Mouse (Mus musculus) bone marrow, adult 2 months (tissue): ENCODE data around the gene Zfp36. TPM values are rescaled to one million over a fixed set of nuclear protein-coding genes. Genes with fewer than 3 reads are reported as not detected.
A peak's percentile ranks its signal among the peaks of the same experiment; 100 is the strongest.

Source experiments
- H3K27ac ChIP-seq: fragments of 200-500 bp; 2 replicates; pipeline ENCODE4 v1.5.1; 2012; ENCODE audit warnings: low read depth, mild to moderate bottlenecking, control low read depth, inconsistent platforms, low read length; ENCODE audit not compliant: control insufficient read depth, poor library complexity, insufficient read depth
- H3K4me1 ChIP-seq: fragments of 200-500 bp; 2 replicates; pipeline ENCODE4 v1.6.1; 2011; ENCODE audit warnings: low read length; ENCODE audit not compliant: control insufficient read depth, insufficient read depth
- H3K4me3 ChIP-seq: fragments of 200-500 bp; replicated peaks from 2 replicates; pipeline ENCODE3; 2011; ENCODE audit warnings: mild to moderate bottlenecking, low read depth, low read length, control low read depth; ENCODE audit not compliant: control insufficient read depth
- CTCF ChIP-seq: fragments of 200-500 bp; IDR thresholded peaks from 2 replicates; pipeline ENCODE4 v1.5.1; 2011; ENCODE audit warnings: low read length, control low read depth; ENCODE audit not compliant: control insufficient read depth, insufficient read depth
- POLR2A ChIP-seq: fragments of 200-500 bp; IDR thresholded peaks from 2 replicates; pipeline ENCODE4 v1.6.1; 2011; ENCODE audit warnings: low read depth, mild to moderate bottlenecking, control low read depth, low read length, borderline replicate concordance; ENCODE audit not compliant: control insufficient read depth
- WGBS: fragments of 180-500 bp; shearing (Covaris S2); methylation state at CpG from one replicate; pipeline ENCODE4 v1.1.7; 2018; 5-methylcytosine and 5-hydroxymethylcytosine counted together
- polyA plus RNA-seq: library from polyadenylated mRNA; stranded (reverse); fragments of >200 nt; gene quantifications from 2 replicates; pipeline ENCODE4 v1.2.4, GENCODE M21; 2011; ENCODE audit warnings: low replicate concordance; ENCODE audit not compliant: missing spikeins, insufficient read depth, insufficient read length

The Zfp36 gene
- polyA plus RNA-seq, 1 experiment = 53.7 TPM

DNA sequence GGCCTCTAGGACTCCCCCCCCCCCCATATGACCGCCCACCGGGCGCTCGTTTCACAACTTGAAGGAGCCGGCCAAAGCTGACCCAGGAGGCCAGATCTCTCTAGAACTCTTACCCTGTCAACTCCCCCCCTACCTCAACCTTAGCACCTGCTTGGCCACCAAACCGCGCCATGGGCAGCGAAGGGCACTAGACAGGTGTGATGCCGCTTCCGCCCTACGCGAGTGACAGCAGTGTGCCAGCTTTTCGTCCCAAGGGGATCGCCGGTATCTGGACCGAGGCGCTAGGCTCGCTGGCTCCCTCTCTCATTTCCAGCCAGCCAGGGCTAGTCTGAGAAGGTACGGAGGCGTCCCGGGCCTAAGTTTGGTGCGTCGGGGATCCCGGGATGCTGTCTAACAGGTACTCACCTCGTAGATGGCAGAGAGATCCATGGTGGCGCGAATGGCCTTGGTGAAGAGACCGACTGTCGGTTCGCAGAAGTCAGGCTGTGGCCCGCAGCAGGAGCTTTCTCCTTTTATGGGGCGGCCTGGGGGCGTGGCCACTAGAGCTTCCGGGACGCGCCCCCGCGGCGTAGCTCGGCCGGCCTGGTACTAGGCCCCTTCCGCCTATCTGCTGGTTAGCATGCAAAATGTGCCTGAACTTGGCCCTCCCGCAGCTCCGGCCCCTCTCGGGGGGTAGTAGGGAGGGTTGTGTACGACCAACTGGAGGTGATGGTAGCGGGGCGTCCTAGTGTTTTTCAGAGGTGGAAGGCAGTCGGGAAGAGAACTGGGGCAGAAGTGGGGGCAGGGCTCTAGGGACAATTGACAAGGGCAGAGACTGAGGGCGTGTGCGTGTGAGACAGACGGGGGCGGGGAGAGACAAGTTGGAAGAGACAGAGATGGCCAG is 1.0 kb downstream of the Zfp36 start:
- peaks cover 6% of the 10 kb centered on the region for H3K4me1 ChIP-seq
- TF ChIP-seq POLR2A (peak; percentile 100), CTCF (no peak)
- under 1% methylated on average over 53 of the region's 53 CpGs for WGBS

DNA sequence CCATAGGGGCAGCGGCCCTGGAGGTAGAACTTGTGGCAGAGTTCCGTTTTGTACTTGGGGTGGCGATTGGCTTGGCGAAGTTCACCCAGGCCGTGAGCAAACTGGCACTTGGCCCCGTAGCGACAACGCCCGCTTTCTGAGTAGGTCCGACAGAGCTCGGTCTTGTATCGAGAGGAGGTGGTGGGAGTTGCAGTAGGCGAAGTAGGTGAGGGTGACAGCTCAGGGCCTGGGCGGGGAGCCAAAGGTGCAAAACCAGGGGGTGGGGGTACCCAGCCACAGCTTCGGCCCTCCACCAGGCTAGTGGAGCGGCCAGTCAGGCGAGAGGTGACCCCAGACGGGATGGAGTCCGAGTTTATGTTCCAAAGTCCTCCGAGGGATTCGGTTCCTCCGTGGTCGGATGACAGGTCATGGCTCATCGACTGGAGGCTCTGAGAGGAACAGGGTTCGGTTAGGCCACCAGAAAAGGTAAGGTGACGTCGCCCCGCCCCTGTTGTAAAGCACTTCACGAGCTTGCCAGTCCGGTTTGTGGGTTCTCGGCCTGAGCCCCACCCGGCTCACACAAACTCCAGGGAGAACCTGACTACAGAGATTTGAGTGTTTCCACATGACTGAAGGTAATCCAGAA is 1.9 kb downstream of the Zfp36 start:
- Histone ChIP-seq H3K27ac (peak overlapping the region; percentile 91), H3K4me3 (peak overlapping the region; percentile 89), H3K4me1 (peaks cover 1% of the 10 kb centered on the region; the same call in 1 of the 2 replicates)
- under 1% methylated on average over 32 of the region's 32 CpGs for WGBS
- TF ChIP-seq CTCF (no peak), POLR2A (peak; percentile 28; the same call in 1 of the 2 replicates)

More for the DNA sequence above, 1.0 kb downstream of the Zfp36 start:
- Histone ChIP-seq H3K4me3 (peak overlapping the region; percentile 89), H3K27ac (peak overlapping the region; percentile 91)

DNA sequence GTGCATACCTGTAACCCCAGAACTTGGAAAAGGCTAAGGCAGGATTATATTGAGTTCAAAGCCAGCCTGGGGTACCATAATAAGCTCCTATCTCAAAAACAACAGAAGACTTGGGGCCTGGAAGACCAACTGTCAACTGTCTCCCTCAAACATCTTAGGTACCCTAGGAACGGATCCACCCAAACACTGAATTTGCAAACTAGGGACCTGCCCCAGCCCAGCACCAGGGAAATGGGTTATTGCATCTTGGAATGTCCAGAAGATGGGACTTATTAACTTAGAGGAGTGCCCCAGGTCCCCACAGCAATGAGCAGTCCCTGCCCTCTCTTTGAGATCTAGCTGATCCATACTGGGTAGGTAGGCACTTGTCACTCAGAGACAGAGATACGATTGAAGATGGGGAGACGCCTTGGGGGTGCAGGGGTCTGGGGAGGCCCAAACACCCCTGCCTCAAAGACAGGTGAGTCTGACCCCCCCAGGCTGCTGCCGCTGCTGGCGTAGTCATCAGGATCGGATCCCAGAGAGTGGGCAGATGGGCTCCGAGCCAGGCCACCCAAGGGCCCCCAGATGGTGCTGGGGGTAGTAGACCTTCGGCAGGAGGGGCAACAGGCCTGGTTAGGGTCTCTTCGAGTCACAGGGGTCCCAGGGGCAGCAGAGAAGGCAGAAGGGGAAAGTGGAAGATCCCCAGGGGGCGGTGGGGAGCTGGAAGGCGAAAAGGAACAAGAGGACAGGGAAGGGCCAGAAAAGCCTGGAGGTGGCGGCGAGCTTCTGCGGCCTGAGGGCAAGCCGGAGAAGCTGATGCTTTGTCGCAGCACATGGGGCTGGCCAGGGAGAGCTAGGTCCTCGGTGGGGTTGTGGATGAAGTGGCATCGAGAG is 2.6 kb downstream of the Zfp36 start:
- no peaks in the 10 kb centered on the region; the same call in 1 of the 2 replicates for H3K4me1 ChIP-seq
- TF ChIP-seq POLR2A (no peak), CTCF (no peak)
- H3K27ac ChIP-seq = peak overlapping the region; percentile 91
- WGBS = 21% methylated on average over 18 of the region's 18 CpGs
- peak overlapping the region; percentile 89 for H3K4me3 ChIP-seq

DNA sequence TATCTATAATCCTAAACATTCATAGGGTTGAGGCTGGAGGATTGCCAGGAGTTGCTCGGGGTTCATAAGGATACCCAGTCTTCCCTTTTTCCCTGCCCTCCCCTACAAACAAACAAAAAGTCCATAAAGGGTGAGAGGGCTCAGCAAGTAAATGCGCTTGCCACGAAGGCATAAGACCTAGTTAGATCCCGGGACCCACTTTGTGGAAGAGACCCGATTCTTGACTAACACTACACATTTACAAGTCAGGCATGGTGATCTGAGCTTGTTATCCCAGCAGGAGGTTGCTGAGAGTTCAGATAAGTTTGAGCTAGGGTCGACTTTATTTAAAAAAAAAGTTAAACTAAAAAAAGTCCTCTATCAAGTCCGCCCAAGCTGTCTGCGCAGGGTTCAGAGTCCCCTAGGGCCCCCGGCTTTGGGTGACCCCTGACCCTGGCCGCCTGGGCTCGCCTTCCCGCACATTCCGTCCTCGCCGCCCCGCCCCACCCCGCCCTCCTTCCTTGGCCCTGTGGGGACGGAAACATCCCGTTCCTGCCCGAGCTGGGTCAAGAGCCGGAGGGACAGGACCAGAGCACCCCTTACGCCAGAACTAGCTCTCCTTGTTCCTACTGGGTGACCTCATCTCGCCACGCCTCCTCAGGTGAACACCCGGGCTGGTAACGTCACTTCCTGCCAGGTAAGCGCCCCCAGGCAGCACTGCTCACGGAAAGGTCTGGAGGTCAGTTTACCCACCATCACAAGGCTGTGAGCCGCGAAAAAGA is 3.9 kb downstream of the Zfp36 start:
- 7% methylated on average over 30 of the region's 30 CpGs for WGBS
- peak; percentile 71; the same call in 1 of the 2 replicates for TF ChIP-seq POLR2A
- no peak for TF ChIP-seq CTCF

DNA sequence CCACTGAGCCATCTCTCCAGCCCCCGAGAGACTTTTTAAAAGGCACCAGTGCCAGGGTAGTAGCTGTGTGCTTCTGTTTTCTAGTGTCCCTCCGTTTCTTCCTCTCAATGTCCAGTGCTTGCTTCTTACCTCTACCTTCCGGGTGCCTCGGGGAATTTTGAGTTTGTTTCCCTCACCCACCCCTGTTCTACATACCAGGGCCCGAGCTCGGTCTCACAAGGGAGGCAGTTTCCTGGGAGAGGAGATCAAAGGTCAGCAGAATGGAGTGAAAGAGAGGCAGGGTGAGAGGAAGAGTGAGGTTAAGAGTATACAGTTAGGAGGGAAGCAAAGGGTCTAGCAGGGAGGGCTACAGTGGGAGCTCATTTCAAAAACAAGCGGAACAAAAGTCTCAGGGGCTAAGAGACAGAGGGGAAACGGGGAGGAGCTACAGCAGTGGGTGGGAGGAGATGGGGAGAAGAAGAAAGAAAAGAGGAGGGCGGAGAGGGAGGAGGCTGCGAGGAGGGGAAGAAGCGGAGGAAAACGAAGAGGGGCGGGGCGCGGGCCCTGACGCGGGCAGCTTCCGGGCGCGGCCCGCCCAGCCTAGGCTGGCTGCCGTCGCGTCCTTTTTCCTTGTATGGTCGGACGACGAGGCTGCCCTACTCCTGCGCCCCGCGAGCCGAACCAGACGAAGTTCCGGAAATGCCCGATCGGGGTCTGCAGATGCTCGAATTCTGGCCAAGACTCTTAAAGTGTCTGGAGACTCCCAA is 4.7 kb downstream of the Zfp36 start:
- 0% methylated on average over 36 of the region's 36 CpGs for WGBS
- H3K27ac ChIP-seq = peak overlapping the region; percentile 96
- H3K4me1 ChIP-seq = peaks cover 1% of the 10 kb centered on the region; the same call in 1 of the 2 replicates
- TF ChIP-seq CTCF (no peak), POLR2A (peak; percentile 88; the same call in 1 of the 2 replicates)
- H3K4me3 ChIP-seq = peak overlapping the region; percentile 56

More for the DNA sequence above, 3.9 kb downstream of the Zfp36 start:
- H3K27ac ChIP-seq = peak overlapping the region; percentile 96
- H3K4me3 ChIP-seq = peak overlapping the region; percentile 56
- H3K4me1 ChIP-seq = no peaks in the 10 kb centered on the region; the same call in 1 of the 2 replicates

- peaks cover 1% of the 10 kb centered on the region; the same call in 1 of the 2 replicates for H3K4me1 ChIP-seq
- H3K4me3 ChIP-seq = no peak overlapping the region
- TF ChIP-seq POLR2A (no peak), CTCF (no peak)
- WGBS = 48% methylated on average over 10 of the region's 10 CpGs
- H3K27ac ChIP-seq = peak overlapping the region; percentile 96; the same call in 1 of the 2 replicates
Measured at GRCm38 (mm10) chr7:28374647-28375046, 5.4 kb downstream of the Zfp36 start.

GRCm38 (mm10) chr7:28373891-28374495 is 6.1 kb downstream of the Zfp36 start:
- WGBS = 86% methylated on average over 7 of the region's 7 CpGs
- Histone ChIP-seq H3K4me1 (peaks cover 1% of the 10 kb centered on the region; the same call in 1 of the 2 replicates), H3K4me3 (no peak overlapping the region), H3K27ac (peak overlapping the region; percentile 30; the same call in 1 of the 2 replicates)
- TF ChIP-seq POLR2A (no peak), CTCF (no peak)
